Mouse (Mus musculus): ENCODE results near the gene Bicc1.

Bicc1 gene

DNA sequence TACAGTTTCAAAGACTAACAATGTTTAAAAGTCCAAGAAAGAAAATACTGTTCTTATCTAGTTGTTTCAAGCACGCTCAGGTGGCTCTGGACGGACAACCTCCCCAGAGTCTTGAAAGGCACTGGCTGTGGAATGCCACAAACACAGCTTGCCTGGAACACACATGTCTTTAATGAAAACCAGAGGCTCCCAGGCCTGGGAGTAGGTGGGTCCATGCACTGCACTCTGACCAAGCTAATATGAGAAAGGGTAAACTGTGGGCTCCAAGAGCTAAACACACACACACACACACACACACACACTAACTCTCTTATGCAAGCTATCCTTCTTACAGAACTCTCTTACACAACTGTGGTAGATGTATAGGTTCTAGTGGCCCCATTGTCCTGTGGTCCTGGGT, 99.2 kb downstream of the Bicc1 start:
- DNase-seq (ENCODE audit: extremely low read depth, insufficient read length, low spot score), result no peak

GRCm38 (mm10) chr10:71058616-71059247, 100.8 kb downstream of the Bicc1 start:
- DNase-seq (ENCODE audit: extremely low read depth, insufficient read length, low spot score), result peak; percentile 71

DNA sequence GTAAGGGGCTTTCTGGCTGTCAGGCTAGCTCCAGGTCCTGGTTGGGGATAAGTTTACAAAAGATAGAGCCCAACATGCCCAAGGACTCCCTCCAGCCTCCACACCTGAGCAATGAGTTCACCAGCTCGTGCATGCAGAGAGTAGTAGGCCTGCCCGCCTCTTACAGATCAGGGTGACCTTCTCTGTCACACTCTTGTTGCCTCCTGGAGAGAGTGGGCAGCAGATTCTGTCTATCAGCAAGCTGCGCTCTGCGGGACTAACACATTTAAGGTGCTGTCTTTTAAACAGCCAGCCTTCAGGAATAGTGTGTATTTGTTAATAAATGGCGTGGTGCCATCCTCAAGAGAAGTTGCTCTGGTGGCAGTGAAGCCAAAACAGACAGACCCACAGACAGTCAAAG, 101.4 kb downstream of the Bicc1 start:
- DNase-seq (ENCODE audit: extremely low read depth, insufficient read length, low spot score), result no peak

GRCm38 (mm10) chr10:71052748-71053147, 106.8 kb downstream of the Bicc1 start:
- no peak for DNase-seq (ENCODE audit: extremely low read depth, insufficient read length, low spot score)

GRCm38 (mm10) chr10:71052208-71052607, 107.3 kb downstream of the Bicc1 start:
- no peak for DNase-seq (ENCODE audit: extremely low read depth, insufficient read length, low spot score)

DNA sequence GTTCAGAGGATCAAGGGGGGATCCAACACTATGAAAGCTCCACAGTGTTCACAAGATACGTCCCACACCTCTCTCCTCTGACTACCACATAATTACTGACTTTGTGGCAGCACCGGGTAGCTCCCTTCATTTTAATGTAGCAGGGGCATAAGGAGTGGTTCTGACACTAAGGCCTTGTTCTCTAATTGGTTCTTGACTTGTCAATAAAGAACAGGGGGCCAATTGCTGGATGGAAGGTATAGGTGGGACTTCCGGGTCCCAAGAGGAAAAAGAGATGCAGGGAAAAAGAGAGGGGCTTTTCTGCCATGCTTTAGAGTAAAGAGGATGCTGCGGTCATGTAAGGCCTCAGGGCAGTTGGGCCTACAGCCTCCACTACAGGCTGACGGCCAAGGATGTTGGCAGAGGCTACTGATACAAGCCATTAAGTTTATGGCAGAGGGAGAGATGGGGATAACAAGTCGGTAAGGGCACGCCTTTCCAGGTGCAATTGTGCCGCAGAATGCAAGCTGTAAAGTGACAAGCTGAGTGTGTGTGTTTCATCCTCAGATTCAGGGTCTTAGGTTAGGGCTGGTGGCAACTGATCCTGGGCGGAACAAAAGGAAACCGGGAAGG, 108.7 kb downstream of the Bicc1 start:
- DNase-seq (ENCODE audit: extremely low read depth, insufficient read length, low spot score), result no peak

DNA sequence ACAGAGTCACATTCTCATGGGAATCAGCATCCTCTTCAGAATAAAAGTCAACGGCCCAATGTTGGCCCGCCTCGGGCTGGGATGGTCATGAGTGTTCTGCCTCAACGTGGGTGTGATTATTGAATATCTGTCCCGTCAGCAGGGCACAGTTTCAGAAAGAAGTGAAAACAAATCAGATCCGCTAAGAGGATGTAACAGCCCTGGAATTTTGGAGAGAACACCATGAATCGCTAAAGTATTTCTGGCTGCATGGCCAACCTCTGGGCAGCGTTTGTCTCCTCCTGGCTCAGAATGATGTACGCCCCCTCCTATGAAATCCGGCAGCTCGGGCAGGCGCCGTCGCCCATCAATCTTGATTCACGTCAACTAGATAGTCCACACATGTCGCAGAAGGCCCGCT, 110.2 kb downstream of the Bicc1 start:
- no peak for DNase-seq (ENCODE audit: extremely low read depth, insufficient read length, low spot score)

- DNase-seq (ENCODE audit: extremely low read depth, insufficient read length, low spot score), result no peak
Measured at GRCm38 (mm10) chr10:71044410-71044809, 115.1 kb downstream of the Bicc1 start.

DNA sequence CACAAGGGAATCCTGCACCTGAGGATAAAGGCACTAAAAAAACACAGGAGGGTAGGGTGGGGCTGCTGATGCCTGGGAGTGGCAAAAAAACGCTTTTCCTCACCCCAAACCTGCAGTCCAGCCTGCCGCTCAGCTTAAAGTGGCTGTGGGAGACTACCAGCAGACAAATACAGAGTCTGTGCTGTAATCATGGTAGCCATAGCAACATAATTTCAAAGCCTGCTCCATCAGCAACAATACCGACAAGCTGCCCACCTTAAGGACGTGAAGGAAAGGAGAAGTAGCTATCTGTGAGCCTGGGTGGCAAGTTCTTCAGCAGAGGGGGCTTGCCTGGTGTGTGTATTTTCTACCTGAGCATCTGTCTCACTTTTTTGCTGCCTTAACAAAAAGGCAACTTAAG, 117.6 kb downstream of the Bicc1 start:
- no peak for DNase-seq (ENCODE audit: extremely low read depth, insufficient read length, low spot score)

GRCm38 (mm10) chr10:71036484-71036883, 123.0 kb downstream of the Bicc1 start:
- DNase-seq (ENCODE audit: extremely low read depth, insufficient read length, low spot score), result no peak

DNA sequence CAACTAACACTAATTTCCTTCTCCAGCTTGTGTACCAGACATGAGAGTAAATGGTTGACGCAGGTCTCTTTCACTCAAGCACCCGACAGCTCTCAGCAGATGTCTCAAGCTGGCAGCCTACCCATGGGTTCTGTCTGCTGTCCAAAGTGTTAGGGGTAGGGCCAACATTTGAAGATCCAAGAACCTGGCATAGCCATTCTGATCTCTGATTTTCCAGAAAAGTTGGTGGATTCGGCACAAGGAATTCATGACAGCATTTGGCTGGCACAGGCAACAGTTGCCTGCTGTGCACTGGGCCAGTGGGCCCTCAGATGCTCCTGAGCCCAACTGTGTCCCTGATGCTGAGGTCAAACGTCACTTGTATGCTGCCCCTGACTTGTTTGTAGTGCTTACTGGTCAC, 130.5 kb downstream of the Bicc1 start:
- DNase-seq (ENCODE audit: extremely low read depth, insufficient read length, low spot score), result no peak

GRCm38 (mm10) chr10:71028066-71028844, 131.2 kb downstream of the Bicc1 start:
- no peak for DNase-seq (ENCODE audit: extremely low read depth, insufficient read length, low spot score)

GRCm38 (mm10) chr10:71025131-71025894, 134.2 kb downstream of the Bicc1 start:
- no peak for DNase-seq (ENCODE audit: extremely low read depth, insufficient read length, low spot score)

DNA sequence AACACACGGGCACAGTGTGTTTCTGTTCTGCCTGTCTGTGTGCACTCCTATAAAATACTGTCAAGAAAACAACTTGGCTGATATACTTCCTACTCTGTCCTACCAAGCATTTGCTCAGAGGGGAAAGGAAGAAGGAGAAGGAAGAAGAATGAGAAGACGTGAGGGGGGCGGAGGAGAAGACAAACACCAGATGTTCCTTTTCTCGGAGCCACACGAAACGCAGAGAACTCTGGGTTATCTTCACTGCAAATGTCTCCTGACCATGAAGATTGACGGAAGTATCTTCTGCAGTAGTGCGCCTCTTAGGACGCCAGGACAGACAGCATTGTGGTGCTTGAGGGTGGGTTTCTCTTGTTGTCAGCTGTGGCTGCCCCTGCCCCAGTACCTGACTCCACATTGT, 134.8 kb downstream of the Bicc1 start:
- DNase-seq (ENCODE audit: extremely low read depth, insufficient read length, low spot score), result no peak

- no peak for DNase-seq (ENCODE audit: extremely low read depth, insufficient read length, low spot score)
Measured at GRCm38 (mm10) chr10:71023471-71023870, 136.0 kb downstream of the Bicc1 start.

GRCm38 (mm10) chr10:71020459-71020858, 139.0 kb downstream of the Bicc1 start:
- DNase-seq (ENCODE audit: extremely low read depth, insufficient read length, low spot score), result no peak

- DNase-seq (ENCODE audit: extremely low read depth, insufficient read length, low spot score), result no peak
Measured at GRCm38 (mm10) chr10:71019836-71020235, 139.7 kb downstream of the Bicc1 start.

- DNase-seq (ENCODE audit: extremely low read depth, insufficient read length, low spot score), result no peak
Measured at GRCm38 (mm10) chr10:71009771-71010496, 149.6 kb downstream of the Bicc1 start.

DNA sequence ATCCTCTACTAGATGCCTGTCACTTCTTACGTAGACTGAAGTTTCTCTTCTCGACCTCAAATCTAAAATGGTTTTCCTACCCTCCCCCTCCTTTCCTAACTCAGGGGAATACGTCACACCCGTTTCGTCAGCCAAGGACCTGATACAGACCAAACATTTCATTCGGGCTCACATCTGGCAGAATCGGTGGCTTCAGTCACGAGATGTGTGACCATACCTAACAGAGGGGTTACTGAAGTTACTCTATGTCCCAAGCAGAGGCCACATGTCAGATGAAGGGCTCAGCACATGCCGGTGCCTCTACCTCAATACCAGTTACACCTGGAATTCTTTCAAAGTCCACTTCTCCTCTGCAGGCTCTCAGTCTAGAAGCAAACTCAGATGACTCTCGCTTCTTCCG, 150.8 kb downstream of the Bicc1 start:
- no peak for DNase-seq (ENCODE audit: extremely low read depth, insufficient read length, low spot score)

GRCm38 (mm10) chr10:71007956-71008355, 151.5 kb downstream of the Bicc1 start:
- no peak for DNase-seq (ENCODE audit: extremely low read depth, insufficient read length, low spot score)

DNA sequence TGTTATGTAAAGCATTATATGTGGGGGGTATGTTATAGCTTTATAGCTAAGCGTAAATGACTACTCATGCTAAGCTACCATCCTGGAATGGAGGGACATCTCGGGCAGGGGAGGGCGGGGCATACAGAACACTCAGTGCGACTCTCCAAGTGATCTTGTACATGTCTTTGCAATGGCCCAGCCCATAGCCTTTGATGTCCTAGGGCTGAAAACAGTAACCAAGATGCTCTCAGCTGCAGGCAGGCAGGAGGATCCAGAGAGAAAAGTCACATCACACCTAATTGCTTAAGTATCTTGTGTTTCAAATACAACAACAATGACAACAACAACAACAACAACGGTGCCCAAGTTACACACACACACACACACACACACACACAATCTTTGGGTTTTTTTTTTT, 152.0 kb downstream of the Bicc1 start:
- no peak for DNase-seq (ENCODE audit: extremely low read depth, insufficient read length, low spot score)

Data from 3134 (cell line).